Mouse (Mus musculus) CH12.LX (cell line): ENCODE data around the gene Xndc1. TPM values are rescaled to one million over a fixed set of nuclear protein-coding genes. Genes with fewer than 3 reads are reported as not detected.

Source experiments
- DNase-seq: peaks from one replicate; pipeline ENCODE4 v3.0.0-alpha.2; 2013; ENCODE audit errors: extremely low read depth
- H3K27ac ChIP-seq: 2 replicates; pipeline ENCODE4 v1.5.1; 2012; ENCODE audit warnings: low read depth, mild to moderate bottlenecking, control low read depth, moderate library complexity; ENCODE audit not compliant: insufficient read depth
- H3K27me3 ChIP-seq: replicated peaks from 2 replicates; pipeline ENCODE3; 2012; ENCODE audit warnings: inconsistent platforms
- H3K36me3 ChIP-seq, 2 experiments: replicated peaks in 1 of 2; 2 replicates each; pipeline versions ENCODE3 to v1.6.1; 2012; ENCODE audit warnings: inconsistent platforms in 1 of 2, low read length in 1 of 2, mild to moderate bottlenecking in 1 of 2, mixed read lengths in 1 of 2, moderate library complexity in 1 of 2; ENCODE audit not compliant: control insufficient read depth in 1 of 2, insufficient read depth in 1 of 2
- H3K4me1 ChIP-seq, 2 experiments: 2 replicates each; pipeline ENCODE4 v1.6.1; 2012; ENCODE audit warnings: inconsistent platforms in 1 of 2, moderate library complexity in 1 of 2; ENCODE audit not compliant: insufficient read depth in 2 of 2, control insufficient read depth in 1 of 2
- H3K4me2 ChIP-seq: 2 replicates; pipeline ENCODE4 v1.6.1; 2012; ENCODE audit warnings: low read depth, mild to moderate bottlenecking, control low read depth; ENCODE audit not compliant: poor library complexity, insufficient read depth, severe bottlenecking
- H3K4me3 ChIP-seq, 3 experiments: fragments of 150-350 bp in 1 of 3; sonication (generic) in 1 of 3; replicated peaks in 1 of 3; 2 replicates each; pipeline versions ENCODE3 to v1.5.1; 2011 to 2012; ENCODE audit warnings: low read depth in 2 of 3, low read length in 2 of 3, mild to moderate bottlenecking in 2 of 3, moderate library complexity in 2 of 3, control low read depth in 1 of 3, improper control_type of control experiment in 1 of 3, inconsistent platforms in 1 of 3, mixed read lengths in 1 of 3; ENCODE audit not compliant: poor library complexity in 1 of 3
- H3K79me2 ChIP-seq: replicated peaks from 2 replicates; pipeline ENCODE4 v1.6.1; 2012; ENCODE audit warnings: mild to moderate bottlenecking, moderate library complexity; ENCODE audit not compliant: control insufficient read depth, poor library complexity, insufficient read depth, severe bottlenecking; ENCODE audit errors: extremely low read depth
- H3K9ac ChIP-seq: 2 replicates; pipeline ENCODE4 v1.6.1; 2012; ENCODE audit warnings: low read depth, mild to moderate bottlenecking, control low read depth, moderate library complexity; ENCODE audit not compliant: insufficient read depth
- H3K9me3 ChIP-seq: replicated peaks from 2 replicates; pipeline ENCODE3; 2012; ENCODE audit warnings: low read length, inconsistent platforms, mixed read lengths
- BHLHE40 ChIP-seq: IDR thresholded peaks from 2 replicates; pipeline ENCODE4 v1.6.1; 2011; ENCODE audit warnings: mild to moderate bottlenecking, low read depth, low read length, improper control_type of control experiment
- CHD1 ChIP-seq: IDR thresholded peaks from 2 replicates; pipeline ENCODE4 v1.6.1; 2012; ENCODE audit warnings: low read depth, low read length, improper control_type of control experiment, inconsistent platforms
- CHD2 ChIP-seq: IDR thresholded peaks from 2 replicates; pipeline ENCODE4 v1.6.1; 2011; ENCODE audit warnings: low read length, improper control_type of control experiment
- ETS1 ChIP-seq: conservative IDR thresholded peaks from 2 replicates; pipeline ENCODE4 v1.6.1; 2012; ENCODE audit warnings: low read depth, mild to moderate bottlenecking, inconsistent platforms, low read length, improper control_type of control experiment, moderate library complexity
- HCFC1 ChIP-seq: IDR thresholded peaks from 2 replicates; pipeline ENCODE4 v1.6.1; 2012; ENCODE audit warnings: low read depth, mild to moderate bottlenecking, inconsistent platforms, low read length, improper control_type of control experiment
- IRF4 ChIP-seq: IDR thresholded peaks from 2 replicates; pipeline ENCODE4 v1.6.1; 2014; ENCODE audit warnings: low read depth, mild to moderate bottlenecking, inconsistent platforms, low read length, improper control_type of control experiment
- JUN ChIP-seq: IDR thresholded peaks from 2 replicates; pipeline ENCODE4 v1.6.1; 2011; ENCODE audit warnings: low read depth, mild to moderate bottlenecking, low read length, improper control_type of control experiment, moderate library complexity; ENCODE audit not compliant: insufficient read depth
- KAT2A ChIP-seq: IDR thresholded peaks from 2 replicates; pipeline ENCODE4 v1.6.1; 2012; ENCODE audit warnings: low read length, improper control_type of control experiment, inconsistent platforms; ENCODE audit not compliant: insufficient replicate concordance
- MAX ChIP-seq: IDR thresholded peaks from 2 replicates; pipeline ENCODE4 v1.6.1; 2011; ENCODE audit warnings: low read length, improper control_type of control experiment
- NELFE ChIP-seq: IDR thresholded peaks from 2 replicates; pipeline ENCODE4 v1.6.1; 2011; ENCODE audit warnings: low read depth, low read length, improper control_type of control experiment
- PAX5 ChIP-seq: IDR thresholded peaks from 2 replicates; pipeline ENCODE4 v1.6.1; 2012; ENCODE audit warnings: low read length, inconsistent platforms, mixed read lengths
- POLR2A ChIP-seq: IDR thresholded peaks from 2 replicates; pipeline ENCODE4 v1.6.1; 2011; ENCODE audit warnings: low read depth, mild to moderate bottlenecking, improper control_type of control experiment, low read length
- POLR2AphosphoS2 ChIP-seq: IDR thresholded peaks from 2 replicates; pipeline ENCODE4 v1.6.1; 2011; ENCODE audit warnings: low read depth, low read length, improper control_type of control experiment
- SIN3A ChIP-seq: IDR thresholded peaks from 2 replicates; pipeline ENCODE4 v1.6.1; 2012; ENCODE audit warnings: low read length, improper control_type of control experiment, inconsistent platforms
- TCF12 ChIP-seq: IDR thresholded peaks from 2 replicates; pipeline ENCODE4 v1.6.1; 2014; ENCODE audit warnings: low read depth, mild to moderate bottlenecking, inconsistent platforms, low read length, improper control_type of control experiment
- USF2 ChIP-seq: conservative IDR thresholded peaks from 2 replicates; pipeline ENCODE4 v1.6.1; 2011; ENCODE audit warnings: low read depth, low read length, improper control_type of control experiment
- ZC3H11A ChIP-seq: IDR thresholded peaks from 2 replicates; pipeline ENCODE4 v1.6.1; 2012; ENCODE audit warnings: low read depth, mild to moderate bottlenecking, inconsistent platforms, low read length, improper control_type of control experiment
- ZMIZ1 ChIP-seq: IDR thresholded peaks from 2 replicates; pipeline ENCODE4 v1.6.1; 2012; ENCODE audit warnings: low read depth, mild to moderate bottlenecking, inconsistent platforms, low read length, improper control_type of control experiment
- dilution Hi-C: fragments of 300-500 bp; cut with MboI; formaldehyde crosslinking; loops from 2 replicates; pipeline ENCODE4 v1.14.3; 2020; ENCODE audit warnings: low sequenced_read_pairs; ENCODE audit not compliant: extremely low pct_unique_long_range_greater_than_20kb, extremely low pct_ligation_motif_present
- in situ Hi-C: fragments of 300-500 bp; cut with MboI; formaldehyde crosslinking; loops from 3 replicates; pipeline ENCODE4 v1.14.3; 2019; ENCODE audit warnings: low sequenced_read_pairs, low pct_ligation_motif_present, low pct_unique_long_range_greater_than_20kb, mixed read lengths
- polyA plus RNA-seq: library from polyadenylated mRNA; unstranded; fragments of >175 nt; gene quantifications from 2 replicates; pipeline ENCODE4 v1.2.1, GENCODE M21; 2012; ENCODE audit warnings: low read depth; ENCODE audit not compliant: insufficient read length
- total RNA-seq, 2 experiments: library from RNA; depleted of rRNA; stranded (reverse); fragments of 300-350 nt in 1 of 2; fragments of >200 nt in 1 of 2; gene quantifications; 2 replicates each; pipeline ENCODE4 v1.2.3; 2012 to 2014

Xndc1 gene
- total and polyA plus RNA-seq, 3 experiments: 15.4 to 26.7 (median 19.8) TPM

GRCm38 (mm10) chr7:102117382-102117781, 52.1 kb downstream of the Xndc1 start:
- Histone ChIP-seq H3K36me3 (peaks cover 31 to 43% of the 10 kb centered on the region in 2 experiments), H3K79me2 (no peaks in the 10 kb centered on the region), H3K9me3 (no peaks in the 10 kb centered on the region), H3K4me1 (peaks cover 2 to 21% of the 10 kb centered on the region in 2 experiments; a peak in 3 of 4 replicates), H3K9ac (no peak overlapping the region), H3K4me2 (no peak overlapping the region), H3K4me3 (no peak overlapping the region), H3K27me3 (no peaks in the 10 kb centered on the region)
- dilution Hi-C loops: no loop called here
- DNase-seq: no peak
- no peak for TF ChIP-seq POLR2A
- no peak for TF ChIP-seq NELFE
- no peak for TF ChIP-seq POLR2AphosphoS2
- no peak for TF ChIP-seq MAX
- no peak for TF ChIP-seq TCF12
- TF ChIP-seq CHD2: no peak
- TF ChIP-seq HCFC1: no peak
- no peak for TF ChIP-seq KAT2A
- TF ChIP-seq, all 38 proteins: peak for 0
- in situ Hi-C loops: no loop called here
- no peak overlapping the region for H3K27ac ChIP-seq

GRCm38 (mm10) chr7:102120326-102120725, 55.0 kb downstream of the Xndc1 start:
- Histone ChIP-seq H3K4me2 (no peak overlapping the region), H3K27me3 (no peaks in the 10 kb centered on the region), H3K79me2 (no peaks in the 10 kb centered on the region), H3K4me1 (peaks cover 0 to 17% of the 10 kb centered on the region in 2 experiments; a peak in 2 of 4 replicates), H3K36me3 (peaks cover 61 to 72% of the 10 kb centered on the region in 2 experiments), H3K9me3 (no peaks in the 10 kb centered on the region), H3K9ac (no peak overlapping the region), H3K27ac (no peak overlapping the region), H3K4me3 (no peak overlapping the region)
- dilution Hi-C loops (no loop called here), in situ Hi-C loops (no loop called here)
- no peak for DNase-seq
- TF ChIP-seq HCFC1: no peak
- TF ChIP-seq CHD1: no peak
- TF ChIP-seq KAT2A: no peak
- TF ChIP-seq SIN3A: no peak
- no peak for TF ChIP-seq JUN

DNA sequence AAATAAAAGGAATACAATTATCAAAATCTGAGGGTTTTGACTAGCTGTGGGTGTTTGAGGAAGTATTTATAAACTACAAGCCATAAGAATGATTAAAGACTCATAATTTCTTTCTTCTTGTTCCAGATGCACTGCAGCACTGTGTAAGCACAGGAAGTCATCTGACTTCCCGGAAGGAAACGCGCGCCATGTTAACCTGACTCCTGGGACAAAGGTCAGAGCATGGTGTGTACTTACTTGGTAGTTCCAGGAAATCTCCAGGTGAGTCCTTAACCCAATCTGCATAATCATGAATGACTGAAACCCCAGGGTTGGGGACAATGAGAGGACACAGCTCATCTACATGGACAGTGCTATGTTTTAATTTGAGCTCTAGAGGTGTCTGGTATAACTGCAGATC, 67.1 kb downstream of the Xndc1 start:
- Histone ChIP-seq H3K27me3 (no peaks in the 10 kb centered on the region), H3K4me2 (no peak overlapping the region), H3K36me3 (peaks cover 46 to 86% of the 10 kb centered on the region in 2 experiments), H3K9me3 (no peaks in the 10 kb centered on the region), H3K27ac (no peak overlapping the region), H3K4me3 (no peak overlapping the region), H3K4me1 (no peaks in the 10 kb centered on the region), H3K9ac (no peak overlapping the region), H3K79me2 (no peaks in the 10 kb centered on the region)
- dilution Hi-C loops: no loop called here
- DNase-seq: no peak
- in situ Hi-C loops: no loop called here
- TF ChIP-seq POLR2AphosphoS2 (no peak), ZMIZ1 (no peak), JUN (no peak), USF2 (no peak), PAX5 (no peak), MAX (no peak), ZC3H11A (no peak), BHLHE40 (no peak), IRF4 (no peak), ETS1 (no peak), CHD2 (no peak)
